Mouse (Mus musculus) ES-E14 (cell line): ENCODE measurements at regions not wholly inside any gene's neighbourhood (a gene's known extent, or its start where the extent isn't known, plus 50 kb on each side); places are given as distances from the start of the nearest gene placed in this dataset.

Source experiments
- HCFC1 ChIP-seq: IDR thresholded peaks from 2 replicates; pipeline ENCODE4 v1.6.1; 2012; ENCODE audit warnings: low read length, inconsistent platforms, borderline replicate concordance; ENCODE audit not compliant: insufficient read depth
- ZC3H11A ChIP-seq: IDR thresholded peaks from 2 replicates; pipeline ENCODE4 v1.6.1; 2012; ENCODE audit warnings: low read depth, mild to moderate bottlenecking, inconsistent platforms, low read length, borderline replicate concordance

DNA sequence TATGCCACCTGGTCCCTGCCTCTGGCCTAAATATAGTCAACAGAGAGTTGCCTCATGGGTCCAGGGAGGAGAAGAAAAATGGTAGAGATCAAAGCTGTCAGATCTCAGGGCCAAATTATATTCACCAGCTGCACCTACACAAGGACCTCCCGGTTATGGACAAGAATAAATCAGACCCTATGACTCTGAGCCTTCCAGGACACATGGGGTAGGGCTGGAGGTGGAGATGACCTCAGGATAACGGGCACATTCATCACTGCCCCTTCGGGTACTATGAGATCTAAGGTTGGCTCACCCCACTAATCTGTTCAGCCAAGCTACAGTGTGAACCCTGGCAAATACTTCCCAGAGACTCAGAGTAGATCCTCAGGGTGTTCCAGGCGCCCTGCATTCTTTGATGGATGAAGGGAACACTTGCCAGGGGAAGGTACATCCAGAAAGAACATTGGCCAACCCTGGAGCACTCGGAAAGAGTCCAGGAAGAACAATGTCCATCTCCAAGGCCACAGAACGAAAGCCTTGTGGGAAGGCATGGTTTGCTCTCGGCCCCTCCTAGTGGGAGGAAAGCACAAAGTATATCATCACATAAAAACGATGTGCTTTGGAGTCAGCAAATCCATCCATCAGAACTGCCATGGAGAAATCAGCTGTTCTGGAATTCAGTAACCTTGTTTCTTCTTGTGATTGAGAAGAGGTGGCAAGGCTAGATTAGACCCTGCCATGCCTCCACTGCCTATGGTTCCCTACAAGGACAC lies 191.2 kb upstream of the Rag2 start:
- TF ChIP-seq ZC3H11A (no peak), HCFC1 (no peak)
